Mouse (Mus musculus) G1E (cell line): Measurements from ENCODE around the gene Ptprq. TPM values are rescaled to one million over a fixed set of nuclear protein-coding genes. Genes with fewer than 3 reads are reported as not detected.

Experiments
- ATAC-seq: 2 replicates; pipeline ENCODE4 v1.8.0; 2016; ENCODE audit warnings: mild to moderate bottlenecking; ENCODE audit not compliant: insufficient number of reproducible peaks, poor library complexity, low FRiP score, severe bottlenecking; ENCODE audit errors: extremely low read depth
- DNase-seq: peaks from one replicate; pipeline ENCODE4 v3.0.0; 2012; ENCODE audit warnings: low spot score
- H3K27me3 ChIP-seq: 2 replicates; pipeline ENCODE4 v1.6.1; 2012; ENCODE audit warnings: mild to moderate bottlenecking, low read length, inconsistent platforms; ENCODE audit not compliant: insufficient read depth
- H3K36me3 ChIP-seq: replicated peaks from 2 replicates; pipeline ENCODE3; 2012; ENCODE audit warnings: mild to moderate bottlenecking, inconsistent platforms
- H3K4me1 ChIP-seq: 2 replicates; pipeline ENCODE4 v1.6.1; 2012; ENCODE audit warnings: low read depth, low read length, inconsistent platforms, mixed read lengths; ENCODE audit not compliant: insufficient read depth
- H3K4me3 ChIP-seq: 2 replicates; pipeline ENCODE4 v1.5.1; 2012; ENCODE audit warnings: low read depth, mild to moderate bottlenecking, inconsistent platforms, low read length, moderate library complexity, mixed read lengths
- H3K9me3 ChIP-seq: replicated peaks from 2 replicates; pipeline ENCODE4 v1.6.1; 2012; ENCODE audit warnings: inconsistent platforms
- CTCF ChIP-seq: IDR thresholded peaks from 2 replicates; pipeline ENCODE4 v1.5.1; 2012; ENCODE audit warnings: low read depth, low read length, inconsistent platforms, mixed read lengths
- GATA1 ChIP-seq: IDR thresholded peaks from 2 replicates; pipeline ENCODE4 v1.6.1; 2012; ENCODE audit warnings: borderline replicate concordance, low read length, inconsistent platforms, mixed read lengths
- GATA2 ChIP-seq: IDR thresholded peaks from 2 replicates; pipeline ENCODE4 v1.6.1; 2012; ENCODE audit warnings: low read depth, low read length, inconsistent platforms, borderline replicate concordance
- POLR2AphosphoS5 ChIP-seq: IDR thresholded peaks from 2 replicates; pipeline ENCODE4 v1.6.1; 2012; ENCODE audit warnings: low read depth, low read length, inconsistent platforms; ENCODE audit not compliant: insufficient replicate concordance
- TAL1 ChIP-seq: conservative IDR thresholded peaks from 2 replicates; pipeline ENCODE4 v1.6.1; 2012; ENCODE audit warnings: low read depth, low read length, inconsistent platforms, mixed read lengths
- polyA plus RNA-seq: library from polyadenylated mRNA; stranded (reverse); fragments of >175 nt; gene quantifications from 2 replicates; pipeline ENCODE4 v1.2.3, GENCODE M21; 2012
- total RNA-seq, 2 experiments: library from RNA; stranded (forward) in 1 of 2; stranded (reverse) in 1 of 2; fragments of 200-1000 nt in 1 of 2; fragments of >200 nt in 1 of 2; fragmentation: Nextera tagmentation in 1 of 2; gene quantifications; 2 replicates each; pipeline ENCODE4 v1.2.3; 2014 to 2017

Ptprq gene
- total and polyA plus RNA-seq, 3 experiments = 0.05 TPM; not detected in 2

DNA sequence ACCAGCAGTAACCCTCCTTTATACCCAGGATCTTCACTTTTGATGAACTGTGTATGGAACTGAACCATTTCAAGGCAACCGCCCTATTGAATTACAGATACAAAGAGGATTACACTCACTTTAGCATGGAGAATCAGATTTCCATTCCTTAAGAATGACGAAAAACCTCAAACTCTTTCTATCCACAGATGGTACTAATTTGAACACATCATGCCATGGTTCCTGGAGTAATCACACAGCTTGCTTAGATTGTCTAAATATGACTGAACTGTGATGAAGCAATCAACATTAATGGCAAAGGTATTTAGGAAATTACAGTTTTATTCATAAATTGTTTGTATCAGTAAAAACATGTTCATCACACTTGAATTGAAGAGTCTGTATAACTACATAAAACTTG, 104.4 kb downstream of the Ptprq start:
- H3K4me1 ChIP-seq = no peaks in the 10 kb centered on the region
- no peaks in the 10 kb centered on the region for H3K27me3 ChIP-seq
- no peak overlapping the region for H3K4me3 ChIP-seq
- ATAC-seq (no peak), DNase-seq (no peak)
- peaks cover 5% of the 10 kb centered on the region; the same call in 1 of the 2 replicates for H3K9me3 ChIP-seq
- H3K36me3 ChIP-seq = no peaks in the 10 kb centered on the region
- TF ChIP-seq CTCF (no peak), GATA2 (no peak), POLR2AphosphoS5 (no peak), GATA1 (no peak), TAL1 (no peak)

DNA sequence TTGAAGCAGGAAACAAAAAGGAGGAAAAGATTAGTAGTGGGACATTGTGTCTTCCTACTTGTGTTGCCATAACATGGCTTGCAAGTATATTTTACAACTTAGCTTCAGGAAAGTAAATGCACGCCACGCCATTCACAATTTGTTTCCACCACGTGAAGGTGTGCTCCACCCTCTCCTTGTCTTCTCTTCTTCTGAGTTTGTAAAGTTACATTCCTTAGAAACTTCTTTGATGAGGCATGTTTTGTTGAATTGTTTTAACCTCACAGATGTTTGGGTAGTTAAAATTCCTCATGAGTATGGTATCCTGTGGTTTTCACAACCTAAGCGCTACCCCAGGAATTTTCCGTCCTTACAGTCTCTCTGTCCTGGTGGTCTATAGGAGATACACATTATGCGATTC, 118.5 kb downstream of the Ptprq start:
- Histone ChIP-seq H3K27me3 (no peaks in the 10 kb centered on the region), H3K4me1 (no peaks in the 10 kb centered on the region), H3K9me3 (peaks cover 8% of the 10 kb centered on the region), H3K4me3 (no peak overlapping the region), H3K36me3 (no peaks in the 10 kb centered on the region)
- no peak for ATAC-seq
- no peak for DNase-seq
- TF ChIP-seq POLR2AphosphoS5 (no peak), GATA1 (no peak), CTCF (no peak), TAL1 (no peak), GATA2 (no peak)

DNA sequence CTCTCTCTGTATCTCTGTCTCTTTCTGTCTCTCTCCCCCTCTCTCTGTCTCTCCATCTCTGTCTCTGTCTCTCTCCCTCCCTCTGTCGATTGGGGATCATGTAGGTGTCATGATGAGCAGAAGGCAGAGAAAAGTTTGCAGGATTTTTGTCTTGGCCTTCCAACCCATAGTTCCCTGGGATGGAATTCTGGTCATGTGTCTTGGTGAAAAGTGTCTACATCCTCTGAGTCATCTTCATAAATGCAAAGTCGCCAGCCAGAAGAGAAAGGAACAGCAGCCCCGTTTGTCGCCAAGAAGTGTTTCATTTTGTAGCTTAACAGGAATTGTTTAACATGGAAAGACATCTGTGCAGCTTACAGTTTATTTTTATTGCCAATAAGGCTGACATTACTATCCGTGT, 136.5 kb downstream of the Ptprq start:
- no peak overlapping the region for H3K4me3 ChIP-seq
- no peaks in the 10 kb centered on the region for H3K4me1 ChIP-seq
- no peak for DNase-seq
- ATAC-seq = no peak
- TF ChIP-seq POLR2AphosphoS5 (no peak), GATA1 (no peak), TAL1 (no peak), GATA2 (no peak), CTCF (no peak)
- peaks cover 7% of the 10 kb centered on the region; the same call in 1 of the 2 replicates for H3K9me3 ChIP-seq
- no peaks in the 10 kb centered on the region for H3K36me3 ChIP-seq
- H3K27me3 ChIP-seq = no peaks in the 10 kb centered on the region

DNA sequence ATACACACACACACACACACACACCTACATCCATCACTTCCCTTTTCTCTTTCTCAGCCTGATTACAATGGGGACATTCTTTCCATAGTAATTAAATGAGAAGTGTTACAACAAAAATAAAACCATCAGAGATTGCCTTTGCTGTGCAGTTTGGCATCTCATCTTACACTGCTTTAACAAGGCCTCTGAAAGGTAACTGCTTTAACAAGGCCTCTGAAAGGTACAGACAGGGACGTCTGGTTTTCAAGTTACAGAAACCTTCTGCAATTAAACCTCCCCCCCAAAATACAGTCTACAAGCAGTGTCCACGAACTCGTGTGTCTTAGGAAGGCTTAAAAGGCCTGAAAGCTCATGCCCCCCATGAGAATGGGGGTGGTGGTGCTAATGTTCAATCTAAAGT, 150.8 kb downstream of the Ptprq start:
- Histone ChIP-seq H3K36me3 (no peaks in the 10 kb centered on the region), H3K4me3 (no peak overlapping the region), H3K27me3 (no peaks in the 10 kb centered on the region), H3K9me3 (peaks cover 11% of the 10 kb centered on the region; the same call in 1 of the 2 replicates), H3K4me1 (no peaks in the 10 kb centered on the region)
- DNase-seq = no peak
- no peak for ATAC-seq
- TF ChIP-seq CTCF (no peak), POLR2AphosphoS5 (no peak), TAL1 (no peak), GATA1 (no peak), GATA2 (no peak)

DNA sequence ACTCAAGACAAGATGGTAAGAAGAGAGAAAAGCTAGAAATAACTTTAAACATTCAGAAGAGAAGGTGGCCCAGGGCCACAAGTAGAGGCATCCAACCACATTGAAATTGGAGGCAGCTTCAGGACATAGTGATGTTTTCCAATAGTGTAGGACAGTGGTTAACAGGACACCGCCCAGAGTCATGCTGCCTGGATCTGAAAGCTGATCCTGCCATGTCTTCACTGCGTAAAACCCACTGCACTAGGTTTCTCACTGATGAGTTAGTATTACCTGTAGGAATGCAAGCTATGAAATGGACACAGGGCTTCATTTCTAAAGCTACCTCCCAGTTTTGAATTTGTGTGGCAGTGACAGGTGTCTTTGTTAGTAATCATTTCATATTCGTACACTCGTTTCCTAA, 151.6 kb downstream of the Ptprq start:
- ATAC-seq (no peak), DNase-seq (no peak)
- peaks cover 13% of the 10 kb centered on the region; the same call in 1 of the 2 replicates for H3K9me3 ChIP-seq
- H3K36me3 ChIP-seq = no peaks in the 10 kb centered on the region
- H3K27me3 ChIP-seq = no peaks in the 10 kb centered on the region
- TF ChIP-seq CTCF = no peak
- no peak for TF ChIP-seq POLR2AphosphoS5
- no peak for TF ChIP-seq GATA1
- no peak for TF ChIP-seq GATA2
- H3K4me3 ChIP-seq = no peak overlapping the region
- H3K4me1 ChIP-seq = no peaks in the 10 kb centered on the region

DNA sequence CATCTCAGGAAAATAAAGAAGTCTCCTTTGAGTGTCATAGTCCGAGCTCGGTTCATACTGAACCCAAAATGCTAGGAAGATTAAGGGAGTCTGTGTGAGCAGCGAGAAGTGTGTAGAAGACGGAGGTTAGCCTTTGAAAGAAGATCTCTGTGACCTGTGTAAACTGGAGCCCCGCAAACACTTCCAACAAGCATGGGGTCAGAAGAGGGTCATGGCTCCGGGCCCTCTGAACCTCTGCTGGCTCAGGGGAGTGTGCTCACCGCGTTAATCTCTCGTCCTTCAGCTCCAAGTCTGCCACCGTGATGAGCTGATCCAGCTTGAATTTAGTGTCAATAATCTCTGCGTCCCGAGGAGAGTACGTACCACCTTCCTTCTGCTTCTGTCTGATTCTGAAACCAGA, 157.0 kb downstream of the Ptprq start:
- ATAC-seq (no peak), DNase-seq (no peak)
- Histone ChIP-seq H3K4me1 (no peaks in the 10 kb centered on the region), H3K27me3 (no peaks in the 10 kb centered on the region), H3K4me3 (no peak overlapping the region), H3K9me3 (peaks cover 8% of the 10 kb centered on the region), H3K36me3 (no peaks in the 10 kb centered on the region)
- no peak for TF ChIP-seq POLR2AphosphoS5
- no peak for TF ChIP-seq GATA1
- no peak for TF ChIP-seq CTCF
- no peak for TF ChIP-seq TAL1
- no peak for TF ChIP-seq GATA2

DNA sequence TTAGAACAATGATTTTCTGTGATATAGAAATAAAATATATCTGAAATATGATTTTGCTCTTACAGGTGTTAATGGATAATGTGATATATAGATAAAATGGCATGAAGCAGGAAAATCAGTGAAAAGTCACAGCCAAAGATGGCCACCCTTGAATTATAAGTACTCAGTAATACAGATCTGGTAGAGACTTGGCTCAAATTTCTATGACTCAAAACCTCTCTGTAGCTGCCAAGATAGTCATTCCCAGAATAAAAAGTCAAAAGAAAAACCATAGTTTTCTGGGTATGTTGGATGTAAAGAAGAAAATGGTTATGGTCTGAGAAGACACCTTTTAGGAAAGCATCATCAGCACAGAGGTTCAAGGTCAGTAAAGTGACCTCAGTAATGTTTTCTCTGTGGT, 159.0 kb downstream of the Ptprq start:
- Histone ChIP-seq H3K27me3 (no peaks in the 10 kb centered on the region), H3K36me3 (no peaks in the 10 kb centered on the region), H3K4me1 (no peaks in the 10 kb centered on the region), H3K9me3 (peaks cover 8% of the 10 kb centered on the region), H3K4me3 (no peak overlapping the region)
- ATAC-seq (no peak), DNase-seq (no peak)
- TF ChIP-seq TAL1 (no peak), GATA2 (no peak), CTCF (no peak), GATA1 (no peak), POLR2AphosphoS5 (no peak)
